Mouse (Mus musculus) MEL (cell line): ENCODE data around the gene Olfr1348. TPM values are rescaled to one million over a fixed set of nuclear protein-coding genes. Genes with fewer than 3 reads are reported as not detected.
A peak's percentile ranks its signal among the peaks of the same experiment; 100 is the strongest.

Source experiments
- DNase-seq: peaks from one replicate; pipeline ENCODE4 v3.0.0; 2011; ENCODE audit warnings: low read depth, low spot score
- H3K27ac ChIP-seq: 2 replicates; pipeline ENCODE4 v1.5.1; 2012; ENCODE audit warnings: low read depth, mild to moderate bottlenecking, control low read depth, low read length, moderate library complexity; ENCODE audit not compliant: control insufficient read depth
- H3K27me3 ChIP-seq, 2 experiments: fragments of 150-350 bp in 1 of 2; sonication (generic) in 1 of 2; 2 replicates each; pipeline ENCODE4 v1.6.1; 2012; ENCODE audit warnings: low read length in 2 of 2, mild to moderate bottlenecking in 2 of 2, improper control_type of control experiment in 1 of 2, moderate library complexity in 1 of 2; ENCODE audit not compliant: insufficient read depth in 2 of 2, control insufficient read depth in 1 of 2
- H3K36me3 ChIP-seq, 2 experiments: 2 replicates each; pipeline ENCODE4 v1.6.1; 2012 to 2014; ENCODE audit warnings: low read length in 2 of 2, improper control_type of control experiment in 1 of 2, inconsistent platforms in 1 of 2, mild to moderate bottlenecking in 1 of 2; ENCODE audit not compliant: insufficient read depth in 2 of 2, control insufficient read depth in 1 of 2
- H3K4me1 ChIP-seq, 2 experiments: fragments of 150-350 bp in 1 of 2; sonication (generic) in 1 of 2; 2 replicates each; pipeline ENCODE4 v1.6.1; 2012; ENCODE audit warnings: low read length in 2 of 2, improper control_type of control experiment in 1 of 2, mild to moderate bottlenecking in 1 of 2; ENCODE audit not compliant: insufficient read depth in 2 of 2, control insufficient read depth in 1 of 2
- H3K4me3 ChIP-seq, 2 experiments: fragments of 150-350 bp in 1 of 2; sonication (generic) in 1 of 2; 2 replicates each; pipeline ENCODE4 v1.5.1; 2012; ENCODE audit warnings: low read depth in 2 of 2, low read length in 2 of 2, mild to moderate bottlenecking in 2 of 2, moderate library complexity in 2 of 2, control low read depth in 1 of 2, improper control_type of control experiment in 1 of 2; ENCODE audit not compliant: control insufficient read depth in 1 of 2, insufficient read depth in 1 of 2
- H3K79me2 ChIP-seq: 2 replicates; pipeline ENCODE4 v1.6.1; 2012; ENCODE audit warnings: mild to moderate bottlenecking, low read length, moderate library complexity; ENCODE audit not compliant: control insufficient read depth, poor library complexity, insufficient read depth
- H3K9ac ChIP-seq: 2 replicates; pipeline ENCODE4 v1.6.1; 2012; ENCODE audit warnings: low read depth, mild to moderate bottlenecking, control low read depth, low read length, moderate library complexity; ENCODE audit not compliant: control insufficient read depth, poor library complexity, severe bottlenecking
- H3K9me3 ChIP-seq: fragments of 150-350 bp; sonication (generic); replicated peaks from 2 replicates; pipeline ENCODE4 v1.6.1; 2012; ENCODE audit warnings: mild to moderate bottlenecking, low read length, improper control_type of control experiment, moderate library complexity; ENCODE audit not compliant: insufficient read depth
- BHLHE40 ChIP-seq: IDR thresholded peaks from 2 replicates; pipeline ENCODE4 v1.6.1; 2012; ENCODE audit warnings: low read depth, mild to moderate bottlenecking, inconsistent platforms, low read length, improper control_type of control experiment, borderline replicate concordance
- CHD1 ChIP-seq: IDR thresholded peaks from 2 replicates; pipeline ENCODE4 v1.6.1; 2012; ENCODE audit warnings: low read depth, mild to moderate bottlenecking, inconsistent platforms, low read length, improper control_type of control experiment
- CHD2 ChIP-seq: IDR thresholded peaks from 2 replicates; pipeline ENCODE4 v1.6.1; 2011; ENCODE audit warnings: low read length, improper control_type of control experiment
- CTCF ChIP-seq, 3 experiments: IDR thresholded peaks in 2 of 3; conservative IDR thresholded peaks in 1 of 3; 2 replicates each; pipeline ENCODE4 v1.5.1; 2011 to 2012; ENCODE audit warnings: low read length in 3 of 3, low read depth in 2 of 3, mild to moderate bottlenecking in 2 of 3, improper control_type of control experiment in 1 of 3, inconsistent platforms in 1 of 3, mixed read lengths in 1 of 3, moderate library complexity in 1 of 3; ENCODE audit not compliant: control insufficient read depth in 1 of 3, insufficient read depth in 1 of 3, poor library complexity in 1 of 3, severe bottlenecking in 1 of 3
- E2F4 ChIP-seq: IDR thresholded peaks from 2 replicates; pipeline ENCODE4 v1.6.1; 2011; ENCODE audit warnings: low read depth, low read length, improper control_type of control experiment, borderline replicate concordance
- ELF1 ChIP-seq: IDR thresholded peaks from 2 replicates; pipeline ENCODE4 v1.6.1; 2014; ENCODE audit warnings: low read depth, mild to moderate bottlenecking, inconsistent platforms, low read length, improper control_type of control experiment, moderate library complexity
- EP300 ChIP-seq, 2 experiments: IDR thresholded peaks; 2 replicates each; pipeline ENCODE4 v1.6.1; 2011; ENCODE audit warnings: improper control_type of control experiment in 2 of 2, low read length in 2 of 2, low read depth in 1 of 2, mild to moderate bottlenecking in 1 of 2
- GABPA ChIP-seq: IDR thresholded peaks from 2 replicates; pipeline ENCODE4 v1.6.1; 2012; ENCODE audit warnings: low read depth, mild to moderate bottlenecking, inconsistent platforms, low read length, improper control_type of control experiment, moderate library complexity
- GATA1 ChIP-seq: IDR thresholded peaks from 2 replicates; pipeline ENCODE4 v1.6.1; 2011; ENCODE audit warnings: low read depth, low read length, improper control_type of control experiment
- HCFC1 ChIP-seq: IDR thresholded peaks from 2 replicates; pipeline ENCODE4 v1.6.1; 2012; ENCODE audit warnings: low read depth, mild to moderate bottlenecking, inconsistent platforms, low read length, improper control_type of control experiment, moderate library complexity
- KAT2A ChIP-seq: conservative IDR thresholded peaks from 2 replicates; pipeline ENCODE4 v1.6.1; 2012; ENCODE audit warnings: low read depth, low read length, improper control_type of control experiment, inconsistent platforms
- MAFK ChIP-seq: IDR thresholded peaks from 2 replicates; pipeline ENCODE4 v1.6.1; 2011; ENCODE audit warnings: low read depth, mild to moderate bottlenecking, low read length, improper control_type of control experiment, borderline replicate concordance
- MAX ChIP-seq: IDR thresholded peaks from 2 replicates; pipeline ENCODE4 v1.6.1; 2011; ENCODE audit warnings: low read length, improper control_type of control experiment
- MAZ ChIP-seq: IDR thresholded peaks from 2 replicates; pipeline ENCODE4 v1.6.1; 2012; ENCODE audit warnings: low read depth, mild to moderate bottlenecking, inconsistent platforms, low read length, improper control_type of control experiment
- MEF2A ChIP-seq: IDR thresholded peaks from 2 replicates; pipeline ENCODE4 v1.6.1; 2014; ENCODE audit warnings: low read depth, mild to moderate bottlenecking, inconsistent platforms, low read length, improper control_type of control experiment; ENCODE audit not compliant: poor library complexity, insufficient replicate concordance, severe bottlenecking; ENCODE audit errors: extremely low read depth
- MXI1 ChIP-seq: IDR thresholded peaks from 2 replicates; pipeline ENCODE4 v1.6.1; 2011; ENCODE audit warnings: mild to moderate bottlenecking, low read depth, low read length, improper control_type of control experiment
- MYB ChIP-seq: IDR thresholded peaks from 2 replicates; pipeline ENCODE4 v1.6.1; 2011; ENCODE audit warnings: mild to moderate bottlenecking, low read depth, low read length, improper control_type of control experiment
- MYC ChIP-seq: IDR thresholded peaks from 2 replicates; pipeline ENCODE4 v1.6.1; 2011; ENCODE audit warnings: low read depth, mild to moderate bottlenecking, low read length, improper control_type of control experiment, moderate library complexity
- POLR2A ChIP-seq, 2 experiments: IDR thresholded peaks; 2 replicates each; pipeline ENCODE4 v1.6.1; 2011 to 2012; ENCODE audit warnings: low read length in 2 of 2, mild to moderate bottlenecking in 2 of 2, control low read depth in 1 of 2, improper control_type of control experiment in 1 of 2, low read depth in 1 of 2, moderate library complexity in 1 of 2; ENCODE audit not compliant: control insufficient read depth in 1 of 2, insufficient read depth in 1 of 2, poor library complexity in 1 of 2
- POLR2AphosphoS5 ChIP-seq: IDR thresholded peaks from 2 replicates; pipeline ENCODE4 v1.6.1; 2012; ENCODE audit warnings: low read depth, borderline replicate concordance, mild to moderate bottlenecking, inconsistent platforms, low read length, moderate library complexity, mixed read lengths
- RAD21 ChIP-seq: IDR thresholded peaks from 2 replicates; pipeline ENCODE4 v1.6.1; 2011; ENCODE audit warnings: mild to moderate bottlenecking, low read depth, low read length, improper control_type of control experiment
- RCOR1 ChIP-seq: IDR thresholded peaks from 2 replicates; pipeline ENCODE4 v1.6.1; 2012; ENCODE audit warnings: low read depth, mild to moderate bottlenecking, inconsistent platforms, low read length, improper control_type of control experiment
- SIN3A ChIP-seq: IDR thresholded peaks from 2 replicates; pipeline ENCODE4 v1.6.1; 2012; ENCODE audit warnings: low read length, improper control_type of control experiment, inconsistent platforms
- SMC3 ChIP-seq: IDR thresholded peaks from 2 replicates; pipeline ENCODE4 v1.6.1; 2011; ENCODE audit warnings: low read depth, low read length, improper control_type of control experiment
- TAL1 ChIP-seq: IDR thresholded peaks from 2 replicates; pipeline ENCODE4 v1.6.1; 2012; ENCODE audit warnings: mild to moderate bottlenecking, inconsistent platforms, low read length, moderate library complexity, mixed read lengths
- TCF12 ChIP-seq: IDR thresholded peaks from 2 replicates; pipeline ENCODE4 v1.6.1; 2014; ENCODE audit warnings: low read depth, mild to moderate bottlenecking, inconsistent platforms, low read length, improper control_type of control experiment, moderate library complexity
- UBTF ChIP-seq: IDR thresholded peaks from 2 replicates; pipeline ENCODE4 v1.6.1; 2012; ENCODE audit warnings: low read depth, mild to moderate bottlenecking, inconsistent platforms, low read length, improper control_type of control experiment, moderate library complexity, borderline replicate concordance; ENCODE audit not compliant: insufficient read depth
- ZC3H11A ChIP-seq: IDR thresholded peaks from 2 replicates; pipeline ENCODE4 v1.6.1; 2012; ENCODE audit warnings: low read depth, mild to moderate bottlenecking, inconsistent platforms, low read length, improper control_type of control experiment
- ZKSCAN1 ChIP-seq: IDR thresholded peaks from 2 replicates; pipeline ENCODE4 v1.6.1; 2012; ENCODE audit warnings: low read depth, mild to moderate bottlenecking, inconsistent platforms, low read length, improper control_type of control experiment, moderate library complexity
- ZNF384 ChIP-seq: IDR thresholded peaks from 2 replicates; pipeline ENCODE4 v1.6.1; 2012; ENCODE audit warnings: low read depth, mild to moderate bottlenecking, inconsistent platforms, low read length, improper control_type of control experiment
- polyA plus RNA-seq, 2 experiments: library from polyadenylated mRNA; stranded (reverse) in 1 of 2; unstranded in 1 of 2; fragments of >175 nt in 1 of 2; fragments of >200 nt in 1 of 2; gene quantifications; 2 replicates each; pipeline versions ENCODE4 v1.2.1 to v1.2.4; 2012; ENCODE audit warnings: low replicate concordance in 2 of 2, low read depth in 1 of 2; ENCODE audit not compliant: insufficient read length in 2 of 2, insufficient read depth in 1 of 2, missing spikeins in 1 of 2
- total RNA-seq: library from RNA; depleted of rRNA; stranded (reverse); fragments of 300-350 nt; gene quantifications from 2 replicates; pipeline ENCODE4 v1.2.3, GENCODE M21; 2012

Gene Olfr1348
- total and polyA plus RNA-seq, 3 experiments, result not detected

DNA sequence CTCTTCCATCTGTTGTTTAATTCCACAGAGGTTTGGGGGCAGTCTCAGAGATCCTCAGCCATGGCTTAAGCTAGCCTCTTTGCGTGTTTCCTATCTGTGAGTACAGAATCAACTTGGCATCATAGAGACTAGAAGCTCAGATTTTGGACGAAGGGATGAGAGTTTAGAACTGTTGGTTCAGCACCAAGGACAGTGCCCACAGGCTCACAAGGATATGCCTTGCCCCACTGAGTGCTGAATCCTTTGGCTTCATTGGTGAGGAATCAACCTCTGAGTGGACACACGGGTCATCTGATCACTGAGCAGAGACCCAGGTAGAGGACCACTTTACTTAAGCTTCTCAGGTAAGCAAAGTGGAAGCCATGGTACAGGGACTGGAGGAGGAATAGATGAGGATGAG lies 52.1 kb downstream of the Olfr1348 start:
- no peaks in the 10 kb centered on the region for H3K27me3 ChIP-seq
- no peak overlapping the region for H3K9ac ChIP-seq
- H3K4me3 ChIP-seq, result no peak overlapping the region
- H3K79me2 ChIP-seq, result no peaks in the 10 kb centered on the region
- peak; percentile 46 for DNase-seq
- H3K27ac ChIP-seq, result no peak overlapping the region
- TF ChIP-seq CHD2 (no peak), ZC3H11A (no peak), POLR2AphosphoS5 (no peak), MEF2A (no peak), EP300 (IDR thresholded peaks at IDR 0.05; ENCODE audit: low read depth in 1 of 2, low read length in 2 of 2) (no peak), E2F4 (no peak), ZNF384 (no peak), TCF12 (no peak), RCOR1 (no peak), SIN3A (no peak), GABPA (no peak), ZKSCAN1 (no peak), MYC (no peak), TAL1 (no peak), CHD1 (no peak), MYB (no peak), MXI1 (no peak), CTCF (IDR thresholded peaks at IDR 0.05 in 2 of 3, conservative IDR thresholded peaks at IDR 0.05 in 1 of 3; ENCODE audit: control insufficient read depth in 1 of 3, insufficient read depth in 1 of 3, low read depth in 2 of 3, low read length in 3 of 3, poor library complexity in 1 of 3, severe bottlenecking in 1 of 3) (no peak), ELF1 (no peak), SMC3 (no peak)
- no peaks in the 10 kb centered on the region for H3K36me3 ChIP-seq
- H3K9me3 ChIP-seq, result no peaks in the 10 kb centered on the region
- H3K4me1 ChIP-seq, result no peaks in the 10 kb centered on the region

DNA sequence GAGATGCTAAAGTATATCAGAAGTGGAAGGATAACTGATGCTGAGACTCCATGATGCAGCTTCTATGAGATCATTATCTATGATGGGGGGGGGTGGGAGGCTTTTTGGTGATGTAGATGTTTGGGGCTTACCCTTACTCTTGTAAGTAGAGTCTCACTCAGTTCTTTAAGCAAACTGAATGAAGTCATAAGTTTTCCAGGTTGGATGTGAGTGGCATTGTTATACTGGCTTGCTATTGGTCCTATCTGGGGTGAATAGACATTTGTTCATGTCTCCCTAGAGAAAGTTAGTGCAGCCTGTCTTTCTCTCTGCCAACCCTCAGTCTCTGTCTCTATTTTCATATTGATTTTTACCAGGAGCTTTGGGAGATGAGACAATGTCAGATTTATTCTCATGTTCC lies 52.7 kb downstream of the Olfr1348 start, which contains the start of gene Olfr1336:
Gene Olfr1336, plus strand, starts transcription at position 301 of the 400 bp plus-strand sequence.
- no peak for DNase-seq
- Histone ChIP-seq H3K9ac (no peak within 1 kb of the TSS), H3K79me2 (no peaks in the 10 kb centered on the region), H3K27ac (no peak within 1 kb of the TSS), H3K36me3 (no peaks in the 10 kb centered on the region), H3K4me3 (no peak within 1 kb of the TSS), H3K9me3 (no peaks in the 10 kb centered on the region), H3K27me3 (no peaks in the 10 kb centered on the region), H3K4me1 (no peaks in the 10 kb centered on the region)
- TF ChIP-seq RAD21 (no peak), POLR2A (IDR thresholded peaks at IDR 0.05; ENCODE audit: control insufficient read depth in 1 of 2, insufficient read depth in 1 of 2, low read depth in 1 of 2, low read length in 2 of 2, poor library complexity in 1 of 2) (no peak), MAX (no peak), KAT2A (no peak), E2F4 (no peak), MEF2A (no peak), ZKSCAN1 (no peak), HCFC1 (no peak), MXI1 (no peak), UBTF (no peak), CHD1 (no peak), ZC3H11A (no peak), GATA1 (no peak), MAFK (no peak), TAL1 (no peak), POLR2AphosphoS5 (no peak), MAZ (no peak), BHLHE40 (no peak)
